Mouse (Mus musculus): Measurements from ENCODE around the gene Sox11. TPM values are rescaled to one million over a fixed set of nuclear protein-coding genes. Genes with fewer than 3 reads are reported as not detected.

Sox11 gene
- total RNA-seq (2014; fragmentation: Nextera tagmentation) (0.30 TPM in 1 of 2 replicates, not detected in the other), total RNA-seq (2017) (0.05 TPM in 1 of 2 replicates, not detected in the other), polyA plus RNA-seq (2012) (not detected in 2 replicates)

GRCm38 (mm10) chr12:27341871-27342690 is at the start of gene Sox11:
Sox11 (minus strand) TSS chr12:27342574.
- H3K4me3 ChIP-seq (ENCODE audit: low read depth, low read length) = peak within 1 kb of the TSS; percentile 42; the same call in 1 of the 2 replicates
- H3K27me3 ChIP-seq (ENCODE audit: insufficient read depth, low read length) = no peaks in the 10 kb centered on the region; the same call in 1 of the 2 replicates
- peaks cover 56% of the 10 kb centered on the region for H3K9me3 ChIP-seq (replicated peaks)
- H3K36me3 ChIP-seq (replicated peaks) = no peaks in the 10 kb centered on the region
- ATAC-seq (ENCODE audit: extremely low read depth, insufficient number of reproducible peaks, low FRiP score, poor library complexity, severe bottlenecking) (no peak), DNase-seq (ENCODE audit: low spot score) (no peak)
- TF ChIP-seq CTCF (IDR thresholded peaks at IDR 0.05; ENCODE audit: low read depth, low read length) (no peak), POLR2AphosphoS5 (IDR thresholded peaks at IDR 0.05; ENCODE audit: insufficient replicate concordance, low read depth, low read length) (no peak)
- no peaks in the 10 kb centered on the region for H3K4me1 ChIP-seq (ENCODE audit: insufficient read depth, low read depth, low read length)

GRCm38 (mm10) chr12:27391652-27392305 is 49.4 kb upstream of the Sox11 start:
- no peaks in the 10 kb centered on the region for H3K36me3 ChIP-seq (replicated peaks)
- no peaks in the 10 kb centered on the region for H3K27me3 ChIP-seq (ENCODE audit: insufficient read depth, low read length)
- peaks cover 30% of the 10 kb centered on the region for H3K9me3 ChIP-seq (replicated peaks)
- H3K4me1 ChIP-seq (ENCODE audit: insufficient read depth, low read depth, low read length) = no peaks in the 10 kb centered on the region
- DNase-seq (ENCODE audit: low spot score) = no peak
- no peak overlapping the region for H3K4me3 ChIP-seq (ENCODE audit: low read depth, low read length)
- no peak for TF ChIP-seq GATA1 (IDR thresholded peaks at IDR 0.05; ENCODE audit: borderline replicate concordance, low read length)
- TF ChIP-seq TAL1 (conservative IDR thresholded peaks at IDR 0.05; ENCODE audit: low read depth, low read length) = no peak
- no peak for TF ChIP-seq GATA2 (IDR thresholded peaks at IDR 0.05; ENCODE audit: borderline replicate concordance, low read depth, low read length)
- no peak for TF ChIP-seq CTCF (IDR thresholded peaks at IDR 0.05; ENCODE audit: low read depth, low read length)
- TF ChIP-seq POLR2AphosphoS5 (IDR thresholded peaks at IDR 0.05; ENCODE audit: insufficient replicate concordance, low read depth, low read length) = no peak
- no peak for ATAC-seq (ENCODE audit: extremely low read depth, insufficient number of reproducible peaks, low FRiP score, poor library complexity, severe bottlenecking)

GRCm38 (mm10) chr12:27390439-27390838 is 48.1 kb upstream of the Sox11 start:
- Histone ChIP-seq H3K36me3 (replicated peaks) (no peaks in the 10 kb centered on the region), H3K4me3 (ENCODE audit: low read depth, low read length) (no peak overlapping the region)
- no peak for ATAC-seq (ENCODE audit: extremely low read depth, insufficient number of reproducible peaks, low FRiP score, poor library complexity, severe bottlenecking)

GRCm38 (mm10) chr12:27389429-27389828 is 47.1 kb upstream of the Sox11 start:
- H3K27me3 ChIP-seq (ENCODE audit: insufficient read depth, low read length) = no peaks in the 10 kb centered on the region
- H3K4me3 ChIP-seq (ENCODE audit: low read depth, low read length) = no peak overlapping the region
- H3K9me3 ChIP-seq (replicated peaks) = peaks cover 37% of the 10 kb centered on the region
- TF ChIP-seq TAL1 (conservative IDR thresholded peaks at IDR 0.05; ENCODE audit: low read depth, low read length) = no peak
- no peak for TF ChIP-seq POLR2AphosphoS5 (IDR thresholded peaks at IDR 0.05; ENCODE audit: insufficient replicate concordance, low read depth, low read length)
- TF ChIP-seq GATA1 (IDR thresholded peaks at IDR 0.05; ENCODE audit: borderline replicate concordance, low read length) = no peak
- no peak for TF ChIP-seq GATA2 (IDR thresholded peaks at IDR 0.05; ENCODE audit: borderline replicate concordance, low read depth, low read length)
- TF ChIP-seq CTCF (IDR thresholded peaks at IDR 0.05; ENCODE audit: low read depth, low read length) = no peak
- DNase-seq (ENCODE audit: low spot score) (no peak), ATAC-seq (ENCODE audit: extremely low read depth, insufficient number of reproducible peaks, low FRiP score, poor library complexity, severe bottlenecking) (no peak)
- H3K36me3 ChIP-seq (replicated peaks) = no peaks in the 10 kb centered on the region
- H3K4me1 ChIP-seq (ENCODE audit: insufficient read depth, low read depth, low read length) = no peaks in the 10 kb centered on the region

More at GRCm38 (mm10) chr12:27390439-27390838, 48.1 kb upstream of the Sox11 start:
- TF ChIP-seq POLR2AphosphoS5 (IDR thresholded peaks at IDR 0.05; ENCODE audit: insufficient replicate concordance, low read depth, low read length) = no peak
- Histone ChIP-seq H3K9me3 (replicated peaks) (peaks cover 33% of the 10 kb centered on the region), H3K4me1 (ENCODE audit: insufficient read depth, low read depth, low read length) (no peaks in the 10 kb centered on the region), H3K27me3 (ENCODE audit: insufficient read depth, low read length) (no peaks in the 10 kb centered on the region)
- DNase-seq (ENCODE audit: low spot score) = no peak

- Histone ChIP-seq H3K9me3 (replicated peaks) (peaks cover 27% of the 10 kb centered on the region), H3K4me3 (ENCODE audit: low read depth, low read length) (no peak overlapping the region), H3K36me3 (replicated peaks) (no peaks in the 10 kb centered on the region), H3K4me1 (ENCODE audit: insufficient read depth, low read depth, low read length) (no peaks in the 10 kb centered on the region), H3K27me3 (ENCODE audit: insufficient read depth, low read length) (no peaks in the 10 kb centered on the region)
- ATAC-seq (ENCODE audit: extremely low read depth, insufficient number of reproducible peaks, low FRiP score, poor library complexity, severe bottlenecking) = no peak
- TF ChIP-seq TAL1 (conservative IDR thresholded peaks at IDR 0.05; ENCODE audit: low read depth, low read length) (no peak), GATA1 (IDR thresholded peaks at IDR 0.05; ENCODE audit: borderline replicate concordance, low read length) (no peak), CTCF (IDR thresholded peaks at IDR 0.05; ENCODE audit: low read depth, low read length) (no peak), POLR2AphosphoS5 (IDR thresholded peaks at IDR 0.05; ENCODE audit: insufficient replicate concordance, low read depth, low read length) (no peak), GATA2 (IDR thresholded peaks at IDR 0.05; ENCODE audit: borderline replicate concordance, low read depth, low read length) (no peak)
- no peak for DNase-seq (ENCODE audit: low spot score)
These were observed 30.1 kb upstream of the Sox11 start for GRCm38 (mm10) chr12:27372505-27372904.

- ATAC-seq (ENCODE audit: extremely low read depth, insufficient number of reproducible peaks, low FRiP score, poor library complexity, severe bottlenecking) = no peak
These were observed 28.4 kb upstream of the Sox11 start for GRCm38 (mm10) chr12:27370756-27371155.

More at GRCm38 (mm10) chr12:27370756-27371155, 28.4 kb upstream of the Sox11 start:
- Histone ChIP-seq H3K36me3 (replicated peaks) (no peaks in the 10 kb centered on the region), H3K9me3 (replicated peaks) (peaks cover 23% of the 10 kb centered on the region), H3K27me3 (ENCODE audit: insufficient read depth, low read length) (no peaks in the 10 kb centered on the region), H3K4me3 (ENCODE audit: low read depth, low read length) (no peak overlapping the region), H3K4me1 (ENCODE audit: insufficient read depth, low read depth, low read length) (no peaks in the 10 kb centered on the region)
- TF ChIP-seq TAL1 (conservative IDR thresholded peaks at IDR 0.05; ENCODE audit: low read depth, low read length) (no peak), POLR2AphosphoS5 (IDR thresholded peaks at IDR 0.05; ENCODE audit: insufficient replicate concordance, low read depth, low read length) (no peak), GATA2 (IDR thresholded peaks at IDR 0.05; ENCODE audit: borderline replicate concordance, low read depth, low read length) (no peak), GATA1 (IDR thresholded peaks at IDR 0.05; ENCODE audit: borderline replicate concordance, low read length) (no peak)
- DNase-seq (ENCODE audit: low spot score) = no peak

Measured in G1E (cell line).